Mouse (Mus musculus) ES-Bruce4 (cell line): ENCODE results near the gene Tmem201.

Experiments used
- CTCF ChIP-seq: IDR thresholded peaks from one replicate; pipeline ENCODE4 v1.8.1; 2011; ENCODE audit warnings: low read depth, low read length
- EP300 ChIP-seq: IDR thresholded peaks from 2 replicates; pipeline ENCODE4 v1.6.1; 2011; ENCODE audit warnings: low read depth, low read length; ENCODE audit not compliant: insufficient read depth
- POLR2A ChIP-seq: IDR thresholded peaks from one replicate; pipeline ENCODE4 v1.8.1; 2011; ENCODE audit warnings: low read length; ENCODE audit not compliant: insufficient read depth

DNA sequence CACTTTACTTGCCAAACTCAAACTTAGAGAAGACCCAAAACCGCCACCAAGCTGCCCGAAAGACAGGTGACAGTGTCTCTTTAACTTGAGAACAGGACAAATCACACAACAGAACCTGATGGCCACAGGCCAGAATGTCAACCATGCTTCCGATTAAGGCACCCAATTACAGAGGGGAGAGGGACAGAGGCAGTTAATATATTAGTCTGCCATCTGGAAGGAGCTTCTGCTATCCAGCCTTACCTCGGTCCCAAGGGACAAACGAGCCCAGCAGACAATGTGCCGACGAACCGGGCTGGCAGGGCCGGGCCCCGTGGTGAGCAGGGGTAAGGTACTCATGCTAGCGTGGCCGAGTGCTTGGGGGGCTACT is 14.8 kb downstream of the Tmem201 start:
- TF ChIP-seq POLR2A (no peak), CTCF (no peak), EP300 (no peak)
